Mouse (Mus musculus) embryonic facial prominence, embryonic 13.5 days (tissue): ENCODE measurements around the gene Acadl. TPM values are rescaled to one million over a fixed set of nuclear protein-coding genes. Genes with fewer than 3 reads are reported as not detected.

Source experiments
- polyA plus RNA-seq: library from polyadenylated mRNA; unstranded; fragments of >200 nt; fragmentation: Nextera tagmentation; extraction: Ambion mirVana; gene quantifications from 2 replicates; pipeline ENCODE4 v1.2.1, GENCODE M21; 2015

Gene Acadl
- polyA plus RNA-seq, 1 experiment from 2014 or later = 53.5 TPM

Other genes with a start within 250 kb of the Acadl start
- gene Rpe, start 162.4 kb downstream of the Acadl start, polyA plus RNA-seq = 44.2 TPM in 2 replicates
- 21.7 and 23.1 TPM in 2 replicates for gene Kansl1l, start 45.7 kb downstream of the Acadl start, polyA plus RNA-seq
- gene Myl1, start 82.1 kb upstream of the Acadl start, polyA plus RNA-seq = 33.2 and 39.3 TPM in 2 replicates
- gene Lancl1, start 175.6 kb upstream of the Acadl start, polyA plus RNA-seq = 117 and 121 TPM in 2 replicates